Mouse (Mus musculus) lung, embryonic 14.5 days (tissue): ENCODE measurements at regions not wholly inside any gene's neighbourhood (a gene's known extent, or its start where the extent isn't known, plus 50 kb on each side); places are given as distances from the start of the nearest gene placed in this dataset.
A peak's percentile ranks its signal among the peaks of the same experiment; 100 is the strongest.

Experiments
- ATAC-seq: fragments of 200-750 bp; cut with Nextera tagmentation; 2 replicates; pipeline ENCODE4 v1.8.0; 2017; ENCODE audit warnings: mild to moderate bottlenecking, moderate TSS enrichment, moderate library complexity; ENCODE audit not compliant: insufficient read depth
- DNase-seq: peaks from one replicate; pipeline ENCODE4 v3.0.0-alpha.2; 2015
- H3K27ac ChIP-seq: fragments of 300-500 bp; sonication (generic); 2 replicates; pipeline ENCODE4 v1.5.1; 2014; ENCODE audit warnings: low read depth, mild to moderate bottlenecking, moderate library complexity
- H3K27me3 ChIP-seq: fragments of 300-500 bp; sonication (generic); 2 replicates; pipeline ENCODE4 v1.6.1; 2014; ENCODE audit warnings: low read length, control low read depth; ENCODE audit not compliant: insufficient read depth
- H3K36me3 ChIP-seq: fragments of 300-500 bp; sonication (generic); 2 replicates; pipeline ENCODE4 v1.6.1; 2014; ENCODE audit warnings: control low read depth; ENCODE audit not compliant: insufficient read depth
- H3K4me1 ChIP-seq: fragments of 300-500 bp; sonication (generic); 2 replicates; pipeline ENCODE4 v1.6.1; 2014; ENCODE audit warnings: antibody characterized with exemption, control low read depth; ENCODE audit not compliant: insufficient read depth
- H3K4me2 ChIP-seq: fragments of 300-500 bp; sonication (generic); 2 replicates; pipeline ENCODE4 v1.6.1; 2014; ENCODE audit warnings: mild to moderate bottlenecking
- H3K4me3 ChIP-seq: fragments of 300-500 bp; sonication (generic); 2 replicates; pipeline ENCODE4 v1.5.1; 2014; ENCODE audit warnings: low read depth, low read length
- H3K9ac ChIP-seq: fragments of 300-500 bp; sonication (generic); 2 replicates; pipeline ENCODE4 v1.6.1; 2014
- H3K9me3 ChIP-seq: fragments of 300-500 bp; sonication (generic); 2 replicates; pipeline ENCODE4 v1.6.1; 2016; ENCODE audit warnings: low read depth, low read length, control low read depth
- CTCF ChIP-seq: IDR thresholded peaks from 2 replicates; pipeline ENCODE4 v1.5.1; 2016; ENCODE audit warnings: antibody characterized with exemption, low read depth
- WGBS: fragments of 180-500 bp; shearing (Covaris S2); extraction: QIAGEN DNeasy Blood & Tissue Kit; methylation state at CpG from one replicate; pipeline ENCODE4 v1.1.7; 2014; 5-methylcytosine and 5-hydroxymethylcytosine counted together

DNA sequence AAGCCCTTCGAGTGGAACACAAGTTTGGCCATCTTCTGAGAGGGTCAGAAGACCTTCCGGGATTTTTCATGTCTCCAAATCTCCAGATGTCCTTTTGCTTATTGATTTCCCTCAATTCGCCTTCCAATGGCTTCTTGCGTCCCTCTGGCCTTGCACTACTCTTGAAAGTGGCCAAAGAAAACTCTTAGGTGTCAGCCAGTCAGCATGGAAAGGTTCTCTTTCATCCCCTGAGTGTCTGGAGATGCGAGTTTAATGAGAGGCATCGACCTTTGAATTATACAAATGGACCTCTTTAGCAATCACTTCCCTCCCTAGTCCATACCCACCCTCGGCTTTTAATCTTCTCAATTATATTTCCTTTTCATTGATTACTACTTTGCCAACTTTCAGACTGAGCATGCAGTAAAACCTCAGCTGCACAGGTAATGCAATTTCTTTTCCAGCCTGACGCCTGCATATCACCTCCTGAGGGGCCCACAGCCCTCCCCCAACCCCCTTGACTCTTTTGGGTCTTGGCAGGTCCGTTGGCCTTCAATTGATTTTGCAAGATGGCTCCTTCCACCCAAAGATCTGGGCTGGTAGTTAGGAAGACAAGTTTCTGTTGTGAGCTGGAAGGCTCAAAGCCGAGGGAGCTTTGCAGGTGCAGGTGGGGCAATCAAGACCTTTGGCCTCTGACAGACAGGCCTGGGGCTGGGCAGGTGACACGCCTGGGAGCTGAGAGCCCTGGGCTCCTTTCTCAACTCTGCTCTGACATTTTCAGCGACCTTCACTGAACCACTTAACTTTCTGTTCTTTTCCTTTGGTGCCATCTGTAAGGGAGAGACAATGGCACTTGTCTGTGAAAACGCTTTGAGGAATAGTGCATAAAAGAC lies 461.8 kb downstream of the Ccdc171 start:
- H3K36me3 ChIP-seq = no peaks in the 10 kb centered on the region
- no peaks in the 10 kb centered on the region for H3K27me3 ChIP-seq
- H3K4me2 ChIP-seq = no peak overlapping the region
- no peaks in the 10 kb centered on the region for H3K9me3 ChIP-seq
- DNase-seq = no peak
- WGBS = 75% methylated on average over 13 of the region's 13 CpGs
- no peak for TF ChIP-seq CTCF
- H3K4me1 ChIP-seq = peaks cover 5% of the 10 kb centered on the region
- ATAC-seq = no peak
- no peak overlapping the region for H3K27ac ChIP-seq
- H3K9ac ChIP-seq = no peak overlapping the region
- H3K4me3 ChIP-seq = no peak overlapping the region

GRCm38 (mm10) chr4:83987846-83988245 lies 462.5 kb downstream of the Ccdc171 start:
- Histone ChIP-seq H3K36me3 (no peaks in the 10 kb centered on the region), H3K4me1 (peaks cover 5% of the 10 kb centered on the region), H3K27me3 (no peaks in the 10 kb centered on the region), H3K9ac (no peak overlapping the region), H3K4me3 (no peak overlapping the region), H3K27ac (peak overlapping the region; percentile 54; the same call in 1 of the 2 replicates), H3K9me3 (no peaks in the 10 kb centered on the region), H3K4me2 (no peak overlapping the region; the same call in 1 of the 2 replicates)
- 48% methylated on average over 12 of the region's 12 CpGs for WGBS
- no peak for ATAC-seq
- no peak for TF ChIP-seq CTCF
- no peak for DNase-seq

- DNase-seq (peak; percentile 32), ATAC-seq (no peak)
- no peak for TF ChIP-seq CTCF
- no peak overlapping the region for H3K4me3 ChIP-seq
- no peaks in the 10 kb centered on the region for H3K27me3 ChIP-seq
- peak overlapping the region; percentile 54; the same call in 1 of the 2 replicates for H3K27ac ChIP-seq
- no peak overlapping the region for H3K9ac ChIP-seq
- WGBS = 29% methylated on average over 5 of the region's 5 CpGs
- H3K4me1 ChIP-seq = peaks cover 5% of the 10 kb centered on the region
- no peaks in the 10 kb centered on the region for H3K9me3 ChIP-seq
- no peak overlapping the region; the same call in 1 of the 2 replicates for H3K4me2 ChIP-seq
- no peaks in the 10 kb centered on the region for H3K36me3 ChIP-seq
Measured at GRCm38 (mm10) chr4:83988314-83988713, 463.0 kb downstream of the Ccdc171 start.

GRCm38 (mm10) chr4:83990126-83990989 lies 465.0 kb downstream of the Ccdc171 start:
- ATAC-seq (peak; percentile 66), DNase-seq (peak; percentile 88)
- no peak for TF ChIP-seq CTCF
- no peak overlapping the region for H3K4me2 ChIP-seq
- no peaks in the 10 kb centered on the region for H3K36me3 ChIP-seq
- H3K27ac ChIP-seq = peak overlapping the region; percentile 86
- no peaks in the 10 kb centered on the region for H3K9me3 ChIP-seq
- H3K9ac ChIP-seq = no peak overlapping the region
- no peaks in the 10 kb centered on the region for H3K27me3 ChIP-seq
- H3K4me3 ChIP-seq = no peak overlapping the region
- WGBS = 39% methylated on average over 13 of the region's 13 CpGs
- peaks cover 5% of the 10 kb centered on the region for H3K4me1 ChIP-seq

- H3K36me3 ChIP-seq = no peaks in the 10 kb centered on the region
- H3K4me2 ChIP-seq = no peak overlapping the region
- peaks cover 5% of the 10 kb centered on the region for H3K4me1 ChIP-seq
- no peak for TF ChIP-seq CTCF
- WGBS = 24% methylated on average over 4 of the region's 4 CpGs
- no peak for DNase-seq
- H3K27ac ChIP-seq = peak overlapping the region; percentile 33
- no peaks in the 10 kb centered on the region for H3K27me3 ChIP-seq
- H3K9ac ChIP-seq = no peak overlapping the region
- no peak for ATAC-seq
- no peaks in the 10 kb centered on the region for H3K9me3 ChIP-seq
- H3K4me3 ChIP-seq = no peak overlapping the region
Measured at GRCm38 (mm10) chr4:83991195-83991594, 465.9 kb downstream of the Ccdc171 start.

DNA sequence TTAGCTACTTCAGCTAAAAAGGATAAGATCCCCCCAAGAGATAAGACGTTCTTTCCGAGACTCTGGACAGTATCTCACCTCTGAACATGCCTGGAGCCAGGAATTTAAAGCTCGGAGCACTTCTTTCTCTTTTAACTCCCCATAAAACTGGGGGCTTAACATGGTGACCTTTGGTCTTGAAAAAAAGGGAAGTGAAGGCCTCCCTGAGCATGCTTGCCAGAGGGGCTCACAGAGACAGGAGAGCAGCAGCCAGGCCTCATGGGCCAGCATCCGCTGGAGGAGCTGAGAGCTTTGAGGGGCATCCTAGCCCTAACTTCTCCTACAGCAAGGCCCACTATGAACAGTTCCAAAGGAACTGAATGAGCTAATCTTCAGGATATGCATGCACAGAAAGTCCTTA lies 471.7 kb downstream of the Ccdc171 start:
- no peak for TF ChIP-seq CTCF
- Histone ChIP-seq H3K4me3 (no peak overlapping the region), H3K4me2 (no peak overlapping the region), H3K27me3 (no peaks in the 10 kb centered on the region), H3K9ac (no peak overlapping the region), H3K9me3 (no peaks in the 10 kb centered on the region), H3K36me3 (no peaks in the 10 kb centered on the region), H3K27ac (no peak overlapping the region), H3K4me1 (no peaks in the 10 kb centered on the region)
- DNase-seq (peak; percentile 0), ATAC-seq (no peak)
- 55% methylated on average over 4 of the region's 4 CpGs for WGBS

- no peak overlapping the region for H3K9ac ChIP-seq
Measured at GRCm38 (mm10) chr4:84001645-84002044, 476.3 kb downstream of the Ccdc171 start.

More at GRCm38 (mm10) chr4:84001645-84002044, 476.3 kb downstream of the Ccdc171 start:
- ATAC-seq = no peak; the same call in 1 of the 2 replicates
- Histone ChIP-seq H3K27me3 (no peaks in the 10 kb centered on the region), H3K4me3 (no peak overlapping the region), H3K4me2 (no peak overlapping the region), H3K36me3 (no peaks in the 10 kb centered on the region), H3K27ac (no peak overlapping the region), H3K9me3 (no peaks in the 10 kb centered on the region), H3K4me1 (no peaks in the 10 kb centered on the region)
- no peak for TF ChIP-seq CTCF
- 76% methylated on average over 7 of the region's 7 CpGs for WGBS
- no peak for DNase-seq
